Mouse (Mus musculus): Measurements from ENCODE around the gene Ubac2. TPM values are rescaled to one million over a fixed set of nuclear protein-coding genes. Genes with fewer than 3 reads are reported as not detected.

Gene Ubac2
- total RNA-seq, 2 experiments from 2014 or later, result 25.2 to 31.1 TPM

GRCm38 (mm10) chr14:121893747-121894146 is 15.3 kb downstream of the Ubac2 start:
- no peak for ATAC-seq (replicated peaks; ENCODE audit: poor library complexity)

GRCm38 (mm10) chr14:121894511-121895135 is 16.2 kb downstream of the Ubac2 start:
- ATAC-seq (replicated peaks; ENCODE audit: poor library complexity), result peak; percentile 16; the same call in 1 of the 2 replicates

GRCm38 (mm10) chr14:121895316-121895715 is 16.9 kb downstream of the Ubac2 start:
- ATAC-seq (replicated peaks; ENCODE audit: poor library complexity), result no peak

- no peak for ATAC-seq (replicated peaks; ENCODE audit: poor library complexity)
These were observed 18.0 kb downstream of the Ubac2 start for GRCm38 (mm10) chr14:121896126-121897090.

GRCm38 (mm10) chr14:121897773-121898172 is 19.4 kb downstream of the Ubac2 start:
- peak; percentile 40; the same call in 1 of the 2 replicates for ATAC-seq (replicated peaks; ENCODE audit: poor library complexity)

- peak; percentile 50 for ATAC-seq (replicated peaks; ENCODE audit: poor library complexity)
These were observed 20.1 kb downstream of the Ubac2 start for GRCm38 (mm10) chr14:121898509-121898908.

- no peak for ATAC-seq (replicated peaks; ENCODE audit: poor library complexity)
These were observed 20.7 kb downstream of the Ubac2 start for GRCm38 (mm10) chr14:121899071-121899470.

GRCm38 (mm10) chr14:121901511-121901910 is 23.1 kb downstream of the Ubac2 start:
- no peak for ATAC-seq (replicated peaks; ENCODE audit: poor library complexity)

GRCm38 (mm10) chr14:121903381-121903876 is 25.0 kb downstream of the Ubac2 start:
- peak; percentile 37 for ATAC-seq (replicated peaks; ENCODE audit: poor library complexity)

GRCm38 (mm10) chr14:121904754-121905153 is 26.3 kb downstream of the Ubac2 start:
- ATAC-seq (replicated peaks; ENCODE audit: poor library complexity), result no peak

- ATAC-seq (replicated peaks; ENCODE audit: poor library complexity), result peak; percentile 56
These were observed 28.0 kb downstream of the Ubac2 start for GRCm38 (mm10) chr14:121906341-121906991.

GRCm38 (mm10) chr14:121906992-121907681 is 28.7 kb downstream of the Ubac2 start:
- 0 out of 2 replicates have a peak, but pooled peaks have one; percentile 10 for ATAC-seq (replicated peaks; ENCODE audit: poor library complexity)

- no peak for ATAC-seq (replicated peaks; ENCODE audit: poor library complexity)
These were observed 31.4 kb downstream of the Ubac2 start for GRCm38 (mm10) chr14:121909868-121910267.

GRCm38 (mm10) chr14:121912501-121912900 is 34.1 kb downstream of the Ubac2 start:
- ATAC-seq (replicated peaks; ENCODE audit: poor library complexity), result no peak

GRCm38 (mm10) chr14:121915143-121915542 is 36.7 kb downstream of the Ubac2 start:
- no peak for ATAC-seq (replicated peaks; ENCODE audit: poor library complexity)

- peak; percentile 69 for ATAC-seq (replicated peaks; ENCODE audit: poor library complexity)
These were observed 37.2 kb downstream of the Ubac2 start, which contains the start of gene Gpr18 for GRCm38 (mm10) chr14:121915621-121916020. Gene Gpr18, minus strand, starts transcription at chr14:121915781.

- ATAC-seq (replicated peaks; ENCODE audit: poor library complexity), result peak; percentile 65
These were observed 38.1 kb downstream of the Ubac2 start for GRCm38 (mm10) chr14:121916311-121917094.

GRCm38 (mm10) chr14:121918266-121918665 is 39.8 kb downstream of the Ubac2 start:
- no peak for ATAC-seq (replicated peaks; ENCODE audit: poor library complexity)

GRCm38 (mm10) chr14:121919752-121920151 is 41.3 kb downstream of the Ubac2 start:
- ATAC-seq (replicated peaks; ENCODE audit: poor library complexity), result peak; percentile 49

Measured in megakaryocyte progenitor cell, adult 5-6 weeks (primary cell).